Mouse (Mus musculus) hindbrain, embryonic 14.5 days (tissue): ENCODE measurements around the gene Fam20b. TPM values are rescaled to one million over a fixed set of nuclear protein-coding genes. Genes with fewer than 3 reads are reported as not detected.

ENCODE experiments used
- ATAC-seq: fragments of 200-750 bp; cut with Nextera tagmentation; 2 replicates; pipeline ENCODE4 v1.8.0; 2017; ENCODE audit warnings: moderate number of reproducible peaks, mild to moderate bottlenecking, moderate TSS enrichment, moderate library complexity; ENCODE audit not compliant: low FRiP score
- DNase-seq: peaks from one replicate; pipeline ENCODE4 v3.0.0-alpha.2; 2015; ENCODE audit warnings: low spot score
- H3K27ac ChIP-seq: fragments of 300-500 bp; sonication (generic); 2 replicates; pipeline ENCODE4 v1.5.1; 2014; ENCODE audit warnings: mild to moderate bottlenecking, moderate library complexity
- H3K27me3 ChIP-seq: fragments of 300-500 bp; sonication (generic); 2 replicates; pipeline ENCODE4 v1.6.1; 2014; ENCODE audit warnings: mild to moderate bottlenecking, low read length, mixed read lengths; ENCODE audit not compliant: control insufficient read depth, insufficient read depth
- H3K36me3 ChIP-seq: fragments of 300-500 bp; sonication (generic); replicated peaks from 2 replicates; pipeline ENCODE4 v1.6.1; 2014; ENCODE audit not compliant: control insufficient read depth, insufficient read depth
- H3K4me1 ChIP-seq: fragments of 300-500 bp; sonication (generic); replicated peaks from 2 replicates; pipeline ENCODE4 v1.6.1; 2014; ENCODE audit warnings: antibody characterized with exemption, low read length, mixed read lengths; ENCODE audit not compliant: control insufficient read depth, insufficient read depth
- H3K4me2 ChIP-seq: fragments of 300-500 bp; sonication (generic); replicated peaks from 2 replicates; pipeline ENCODE4 v1.6.1; 2014; ENCODE audit warnings: mild to moderate bottlenecking, moderate library complexity
- H3K4me3 ChIP-seq: fragments of 300-500 bp; sonication (generic); replicated peaks from 2 replicates; pipeline ENCODE4 v1.5.1; 2014; ENCODE audit warnings: mild to moderate bottlenecking, low read length
- H3K9ac ChIP-seq: fragments of 300-500 bp; sonication (generic); 2 replicates; pipeline ENCODE4 v1.6.1; 2014
- H3K9me3 ChIP-seq: fragments of 300-500 bp; sonication (generic); 2 replicates; pipeline ENCODE4 v1.6.1; 2016; ENCODE audit warnings: low read length; ENCODE audit not compliant: control insufficient read depth
- WGBS: fragments of 180-500 bp; shearing (Covaris S2); extraction: QIAGEN DNeasy Blood & Tissue Kit; methylation state at CpG from one replicate; pipeline ENCODE4 v1.1.7; 2014; 5-methylcytosine and 5-hydroxymethylcytosine counted together
- polyA plus RNA-seq: library from polyadenylated mRNA; unstranded; fragments of >200 nt; fragmentation: Nextera tagmentation; extraction: Ambion mirVana; gene quantifications from 2 replicates; pipeline ENCODE4 v1.2.1, GENCODE M21; 2014

Gene Fam20b
- polyA plus RNA-seq, 1 experiment from 2014 or later, result 33.9 TPM

GRCm38 (mm10) chr1:156676171-156676570 is 42.7 kb downstream of the Fam20b start:
- Histone ChIP-seq H3K4me3 (no peak overlapping the region), H3K9ac (no peak overlapping the region), H3K4me1 (peaks cover 11% of the 10 kb centered on the region; the same call in 1 of the 2 replicates), H3K27ac (no peak overlapping the region), H3K27me3 (peaks cover 11% of the 10 kb centered on the region; the same call in 1 of the 2 replicates), H3K9me3 (no peaks in the 10 kb centered on the region), H3K4me2 (no peak overlapping the region), H3K36me3 (peaks cover 19% of the 10 kb centered on the region)
- DNase-seq (peak; percentile 73), ATAC-seq (no peak)
- 38% methylated on average over 12 of the region's 12 CpGs for WGBS

DNA sequence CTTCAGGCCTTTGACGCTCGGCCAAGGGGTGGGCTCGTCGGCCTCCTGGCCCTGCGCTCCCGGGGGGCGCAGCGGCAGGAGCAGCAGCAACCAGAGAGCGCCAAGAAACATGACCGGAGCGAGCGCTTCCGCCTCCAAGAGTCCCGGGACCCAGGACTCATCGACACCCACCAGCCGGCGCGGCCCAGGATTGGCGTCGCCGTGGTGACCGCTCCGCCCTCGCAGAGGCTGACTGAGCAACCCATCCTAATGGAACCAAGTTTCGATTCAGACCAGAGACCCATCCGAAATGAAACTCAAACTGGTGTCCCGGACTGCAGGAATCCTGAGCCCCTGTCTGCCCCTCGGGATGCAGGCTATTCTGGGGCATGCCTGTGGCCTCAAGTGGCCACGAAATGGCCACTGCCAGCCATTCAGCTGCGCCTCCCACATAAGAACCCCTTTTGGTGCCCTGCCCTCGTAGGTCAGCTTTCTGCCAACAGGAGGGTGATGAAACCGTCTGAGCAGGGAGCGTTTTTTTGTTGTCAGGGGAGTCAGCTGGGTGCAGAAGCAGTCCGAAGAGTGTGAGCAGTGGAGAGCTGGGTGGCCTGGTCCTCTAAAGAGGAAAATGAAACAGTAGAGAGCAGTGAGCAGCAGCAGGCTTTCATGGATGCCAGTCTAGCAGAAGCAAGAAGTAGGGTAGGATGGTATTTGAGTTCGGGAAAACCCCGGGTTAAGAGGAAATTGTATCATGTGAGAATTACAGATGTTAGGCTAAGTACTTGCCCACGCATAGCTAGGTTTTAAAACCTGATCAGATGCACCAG is 44.5 kb downstream of the Fam20b start, which contains the start of gene Tor3a:
Gene Tor3a, minus strand, starts transcription at position 162 of the 806 bp plus-strand sequence.
- peak; percentile 36; the same call in 1 of the 2 replicates for ATAC-seq
- peak; percentile 40 for DNase-seq
- Histone ChIP-seq H3K27ac (no peak within 1 kb of the TSS), H3K9ac (peak within 1 kb of the TSS; percentile 56), H3K4me1 (peaks cover 11% of the 10 kb centered on the region; the same call in 1 of the 2 replicates), H3K4me3 (peak within 1 kb of the TSS; percentile 38), H3K4me2 (peak within 1 kb of the TSS; percentile 82), H3K36me3 (0 out of 2 replicates have a peak, but pooled peaks cover 1% of the 10 kb centered on the region), H3K27me3 (peaks cover 11% of the 10 kb centered on the region; the same call in 1 of the 2 replicates), H3K9me3 (no peaks in the 10 kb centered on the region)
- 7% methylated on average over 37 of the region's 37 CpGs for WGBS

DNA sequence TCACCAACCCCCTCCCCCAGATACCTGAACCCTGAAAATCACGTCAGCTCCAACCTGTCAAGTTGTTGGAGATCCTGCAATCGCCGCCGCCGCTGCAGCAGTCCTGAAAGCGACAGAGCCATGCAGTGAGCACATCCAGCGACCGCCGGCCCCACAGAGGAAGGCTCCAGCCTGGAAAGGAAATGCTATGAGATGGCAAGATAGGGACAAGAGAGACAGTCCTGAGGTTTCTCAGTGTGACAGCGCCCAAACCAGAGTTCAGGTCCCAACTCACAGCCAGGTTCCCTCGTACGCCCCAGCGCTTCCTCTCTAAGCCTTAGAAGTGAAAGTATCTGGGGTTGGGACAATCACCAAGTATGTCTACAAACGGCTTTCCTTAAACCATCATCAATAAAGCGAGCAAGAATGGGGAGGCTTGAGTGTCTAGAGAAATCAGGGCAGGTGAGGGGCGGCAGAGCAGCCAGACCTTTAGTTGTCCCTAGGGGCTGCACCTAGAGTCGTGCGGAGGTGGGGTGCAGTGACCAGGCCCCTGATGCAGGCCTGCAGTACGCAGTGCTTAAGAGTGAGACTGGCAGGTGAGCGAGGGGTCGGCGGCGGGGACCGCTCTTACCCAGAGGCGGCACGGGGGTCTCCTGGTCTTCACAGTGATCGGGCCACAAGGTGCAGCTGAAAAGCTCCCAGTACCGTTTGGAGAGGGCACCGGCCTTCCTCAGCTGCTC is 45.3 kb downstream of the Fam20b start:
- Histone ChIP-seq H3K9me3 (no peaks in the 10 kb centered on the region), H3K27me3 (peaks cover 11% of the 10 kb centered on the region; the same call in 1 of the 2 replicates), H3K4me3 (peak overlapping the region; percentile 38), H3K9ac (peak overlapping the region; percentile 56), H3K4me1 (peaks cover 11% of the 10 kb centered on the region; the same call in 1 of the 2 replicates), H3K4me2 (peak overlapping the region; percentile 82), H3K27ac (no peak overlapping the region), H3K36me3 (no peaks in the 10 kb centered on the region)
- WGBS, result under 1% methylated on average over 29 of the region's 29 CpGs
- ATAC-seq (0 out of 2 replicates have a peak, but pooled peaks have one; percentile 29), DNase-seq (peak; percentile 29)

DNA sequence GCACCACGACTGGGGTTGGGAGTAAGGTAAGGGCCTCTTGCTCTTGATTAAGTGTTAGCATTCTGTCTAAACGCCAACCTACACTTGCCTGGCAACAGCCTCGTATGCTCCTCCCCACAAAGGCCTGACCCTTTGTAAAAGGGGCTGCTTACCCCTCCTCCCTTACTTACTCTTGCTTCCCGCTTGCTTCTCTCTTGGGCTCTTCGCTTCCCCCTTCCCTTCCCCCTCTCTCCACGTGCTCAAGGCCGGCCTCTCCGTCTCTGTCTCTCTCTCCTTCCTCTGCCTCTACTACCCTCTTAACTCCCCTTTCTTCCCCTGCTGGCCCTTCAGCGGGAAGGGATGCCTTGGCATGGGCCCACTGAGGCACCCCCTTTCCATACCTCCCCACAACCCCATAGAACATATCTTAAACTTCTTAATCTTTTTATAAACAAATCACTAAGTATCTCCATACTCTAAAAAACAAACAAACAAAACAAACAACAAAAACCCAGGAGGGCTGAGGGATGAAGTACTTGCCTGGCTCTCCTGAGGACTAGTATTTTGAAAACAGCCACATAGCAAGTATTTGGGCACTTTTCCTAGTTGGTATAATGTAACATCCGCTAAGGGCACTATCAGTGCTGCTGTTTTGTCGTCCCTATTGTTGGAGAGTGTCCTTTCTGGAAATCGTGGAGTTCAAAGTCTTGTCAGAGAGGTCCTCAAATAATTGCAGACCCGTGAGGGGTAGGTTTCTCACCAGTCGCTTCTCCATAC is 46.0 kb downstream of the Fam20b start:
- no peak overlapping the region for H3K27ac ChIP-seq
- DNase-seq (no peak), ATAC-seq (no peak)
- peak overlapping the region; percentile 82 for H3K4me2 ChIP-seq
- WGBS, result 4% methylated on average over 14 of the region's 14 CpGs
- no peaks in the 10 kb centered on the region for H3K9me3 ChIP-seq
- H3K4me1 ChIP-seq, result peaks cover 11% of the 10 kb centered on the region; the same call in 1 of the 2 replicates
- no peaks in the 10 kb centered on the region for H3K36me3 ChIP-seq
- peaks cover 11% of the 10 kb centered on the region; the same call in 1 of the 2 replicates for H3K27me3 ChIP-seq
- H3K4me3 ChIP-seq, result peak overlapping the region; percentile 38
- H3K9ac ChIP-seq, result no peak overlapping the region

GRCm38 (mm10) chr1:156671921-156672320 is 47.0 kb downstream of the Fam20b start:
- Histone ChIP-seq H3K27ac (no peak overlapping the region), H3K4me2 (no peak overlapping the region), H3K9me3 (no peaks in the 10 kb centered on the region), H3K36me3 (no peaks in the 10 kb centered on the region), H3K9ac (no peak overlapping the region), H3K4me1 (peaks cover 11% of the 10 kb centered on the region; the same call in 1 of the 2 replicates), H3K4me3 (no peak overlapping the region), H3K27me3 (peaks cover 11% of the 10 kb centered on the region; the same call in 1 of the 2 replicates)
- ATAC-seq (no peak), DNase-seq (no peak)
- 93% methylated on average over 3 of the region's 3 CpGs for WGBS

GRCm38 (mm10) chr1:156669208-156669983 is 49.5 kb downstream of the Fam20b start:
- Histone ChIP-seq H3K27ac (no peak overlapping the region), H3K36me3 (no peaks in the 10 kb centered on the region), H3K27me3 (peaks cover 4% of the 10 kb centered on the region; the same call in 1 of the 2 replicates), H3K9ac (no peak overlapping the region), H3K9me3 (no peaks in the 10 kb centered on the region), H3K4me2 (no peak overlapping the region), H3K4me1 (peaks cover 11% of the 10 kb centered on the region; the same call in 1 of the 2 replicates), H3K4me3 (no peak overlapping the region)
- WGBS, result 42% methylated on average over 11 of the region's 11 CpGs
- DNase-seq (no peak), ATAC-seq (no peak)

DNA sequence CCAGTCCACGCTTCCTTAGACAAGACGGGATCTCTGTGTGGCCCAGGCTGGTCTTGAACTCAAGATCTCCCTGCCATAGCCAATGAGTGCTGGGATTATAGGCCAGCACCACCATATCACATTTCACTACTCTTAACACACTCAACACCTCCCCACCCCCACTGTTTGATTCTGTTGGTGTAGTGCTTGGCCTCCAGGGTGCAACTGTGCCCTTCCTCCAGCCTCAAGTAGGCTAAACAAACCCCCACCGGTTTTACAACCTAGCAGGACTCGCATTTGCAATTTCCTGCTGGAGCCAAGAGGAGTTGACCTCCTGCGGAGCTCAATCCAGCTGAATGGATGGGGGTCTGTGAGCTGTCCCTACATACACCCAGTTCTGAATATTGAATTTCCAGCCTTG is 50.3 kb downstream of the Fam20b start:
- no peak overlapping the region for H3K9ac ChIP-seq
- 31% methylated on average over 5 of the region's 5 CpGs for WGBS
- no peak for DNase-seq
- no peaks in the 10 kb centered on the region for H3K9me3 ChIP-seq
- peaks cover 6% of the 10 kb centered on the region; the same call in 1 of the 2 replicates for H3K4me1 ChIP-seq
- H3K36me3 ChIP-seq, result no peaks in the 10 kb centered on the region
- H3K27ac ChIP-seq, result no peak overlapping the region
- no peak overlapping the region for H3K4me3 ChIP-seq
- H3K4me2 ChIP-seq, result no peak overlapping the region
- H3K27me3 ChIP-seq, result peaks cover 4% of the 10 kb centered on the region; the same call in 1 of the 2 replicates
- no peak for ATAC-seq

- Histone ChIP-seq H3K4me3 (no peak overlapping the region), H3K9ac (no peak overlapping the region), H3K27me3 (no peaks in the 10 kb centered on the region), H3K4me1 (no peaks in the 10 kb centered on the region), H3K36me3 (no peaks in the 10 kb centered on the region), H3K9me3 (no peaks in the 10 kb centered on the region), H3K4me2 (no peak overlapping the region), H3K27ac (no peak overlapping the region)
- DNase-seq (no peak), ATAC-seq (no peak)
- WGBS, result 88% methylated on average over 23 of the region's 23 CpGs
These were observed 51.6 kb downstream of the Fam20b start for GRCm38 (mm10) chr1:156667141-156667926.
